Mouse (Mus musculus): Measurements from ENCODE around the gene Mrpl58. TPM values are rescaled to one million over a fixed set of nuclear protein-coding genes. Genes with fewer than 3 reads are reported as not detected.
"Not testable (repeated sequence)": the region's sequence is repeated elsewhere in the genome, so short reads cannot be mapped to it uniquely, and the experiment has no call there.

Mrpl58 gene
- polyA plus RNA-seq, 1 experiment from 2014 or later: 170 TPM

GRCm38 (mm10) chr11:115450176-115450575, 46.6 kb downstream of the Mrpl58 start:
- H3K36me3 ChIP-seq: no peaks in the 10 kb centered on the region
- H3K9me3 ChIP-seq: no peaks in the 10 kb centered on the region
- H3K4me1 ChIP-seq: peaks cover 7% of the 10 kb centered on the region
- H3K9ac ChIP-seq: no peak overlapping the region
- H3K4me2 ChIP-seq (replicated peaks): no peak overlapping the region
- 0 out of 2 replicates have a peak, but pooled peaks cover 3% of the 10 kb centered on the region for H3K27me3 ChIP-seq
- H3K27ac ChIP-seq: no peak overlapping the region
- no peak for ATAC-seq (ENCODE audit: insufficient number of reproducible peaks, insufficient read depth, low FRiP score, low TSS enrichment)
- no peak overlapping the region for H3K4me3 ChIP-seq
- 90% methylated on average over 7 of the region's 7 CpGs for WGBS

GRCm38 (mm10) chr11:115451781-115452241, 48.3 kb downstream of the Mrpl58 start:
- H3K4me3 ChIP-seq: no peak overlapping the region
- H3K4me1 ChIP-seq: peaks cover 3% of the 10 kb centered on the region
- no peak for ATAC-seq (ENCODE audit: insufficient number of reproducible peaks, insufficient read depth, low FRiP score, low TSS enrichment)
- H3K27me3 ChIP-seq: 0 out of 2 replicates have a peak, but pooled peaks cover 1% of the 10 kb centered on the region
- no peaks in the 10 kb centered on the region for H3K9me3 ChIP-seq
- no peaks in the 10 kb centered on the region for H3K36me3 ChIP-seq
- no peak overlapping the region for H3K9ac ChIP-seq
- H3K4me2 ChIP-seq (replicated peaks): no peak overlapping the region
- WGBS: 85% methylated on average over 8 of the region's 8 CpGs
- no peak overlapping the region for H3K27ac ChIP-seq

- 83% methylated on average over 7 of the region's 7 CpGs for WGBS
- Histone ChIP-seq H3K27me3 (no peaks in the 10 kb centered on the region), H3K4me2 (replicated peaks) (no peak overlapping the region), H3K36me3 (no peaks in the 10 kb centered on the region), H3K9me3 (no peaks in the 10 kb centered on the region), H3K4me1 (no peaks in the 10 kb centered on the region), H3K9ac (no peak overlapping the region), H3K4me3 (no peak overlapping the region), H3K27ac (no peak overlapping the region)
- ATAC-seq (ENCODE audit: insufficient number of reproducible peaks, insufficient read depth, low FRiP score, low TSS enrichment): no peak
Measured at GRCm38 (mm10) chr11:115452281-115452860, 48.8 kb downstream of the Mrpl58 start.

- H3K4me3 ChIP-seq: no peak overlapping the region
- no peak overlapping the region for H3K4me2 ChIP-seq (replicated peaks)
- no peak for ATAC-seq (ENCODE audit: insufficient number of reproducible peaks, insufficient read depth, low FRiP score, low TSS enrichment)
- 82% methylated on average over 4 of the region's 4 CpGs for WGBS
- H3K4me1 ChIP-seq: no peaks in the 10 kb centered on the region
- H3K9me3 ChIP-seq: no peaks in the 10 kb centered on the region
- no peaks in the 10 kb centered on the region for H3K27me3 ChIP-seq
- no peak overlapping the region for H3K9ac ChIP-seq
- no peaks in the 10 kb centered on the region for H3K36me3 ChIP-seq
- H3K27ac ChIP-seq: no peak overlapping the region
Measured at GRCm38 (mm10) chr11:115453306-115453705, 49.8 kb downstream of the Mrpl58 start.

- H3K4me2 ChIP-seq (replicated peaks); H3K4me1 ChIP-seq; H3K27ac ChIP-seq; H3K9ac ChIP-seq; H3K4me3 ChIP-seq; H3K36me3 ChIP-seq; ATAC-seq (ENCODE audit: insufficient number of reproducible peaks, insufficient read depth, low FRiP score, low TSS enrichment); H3K9me3 ChIP-seq; H3K27me3 ChIP-seq: not testable (repeated sequence)
- WGBS: 80% methylated on average over 6 of the region's 6 CpGs
Measured at GRCm38 (mm10) chr11:115454822-115455221, 51.3 kb downstream of the Mrpl58 start.

GRCm38 (mm10) chr11:115455619-115456018, 52.1 kb downstream of the Mrpl58 start:
- Histone ChIP-seq H3K9me3 (no peaks in the 10 kb centered on the region), H3K27ac (no peak overlapping the region), H3K27me3 (no peaks in the 10 kb centered on the region), H3K36me3 (no peaks in the 10 kb centered on the region), H3K4me3 (no peak overlapping the region), H3K9ac (no peak overlapping the region), H3K4me2 (replicated peaks) (no peak overlapping the region), H3K4me1 (no peaks in the 10 kb centered on the region)
- ATAC-seq (ENCODE audit: insufficient number of reproducible peaks, insufficient read depth, low FRiP score, low TSS enrichment): no peak
- 88% methylated on average over 15 of the region's 15 CpGs for WGBS

- Histone ChIP-seq H3K36me3 (no peaks in the 10 kb centered on the region), H3K9ac (no peak overlapping the region), H3K27me3 (no peaks in the 10 kb centered on the region), H3K4me3 (no peak overlapping the region), H3K9me3 (no peaks in the 10 kb centered on the region), H3K4me1 (no peaks in the 10 kb centered on the region), H3K27ac (no peak overlapping the region), H3K4me2 (replicated peaks) (no peak overlapping the region)
- WGBS: 83% methylated on average over 5 of the region's 5 CpGs
- no peak for ATAC-seq (ENCODE audit: insufficient number of reproducible peaks, insufficient read depth, low FRiP score, low TSS enrichment)
Measured at GRCm38 (mm10) chr11:115456182-115456581, 52.6 kb downstream of the Mrpl58 start.

- WGBS: 19% methylated on average over 6 of the region's 6 CpGs
- ATAC-seq (ENCODE audit: insufficient number of reproducible peaks, insufficient read depth, low FRiP score, low TSS enrichment): no peak
- H3K4me1 ChIP-seq: no peaks in the 10 kb centered on the region
- H3K4me2 ChIP-seq (replicated peaks): no peak overlapping the region
- H3K27ac ChIP-seq: no peak overlapping the region
- H3K36me3 ChIP-seq: no peaks in the 10 kb centered on the region
- H3K27me3 ChIP-seq: no peaks in the 10 kb centered on the region
- H3K9me3 ChIP-seq: no peaks in the 10 kb centered on the region
- H3K9ac ChIP-seq: no peak overlapping the region
- no peak overlapping the region for H3K4me3 ChIP-seq
Measured at GRCm38 (mm10) chr11:115457405-115457804, 53.9 kb downstream of the Mrpl58 start.

- WGBS: 23% methylated on average over 8 of the region's 8 CpGs
- no peak overlapping the region for H3K4me3 ChIP-seq
- no peak overlapping the region for H3K4me2 ChIP-seq (replicated peaks)
- H3K9me3 ChIP-seq: no peaks in the 10 kb centered on the region
- no peak for ATAC-seq (ENCODE audit: insufficient number of reproducible peaks, insufficient read depth, low FRiP score, low TSS enrichment)
- H3K36me3 ChIP-seq: no peaks in the 10 kb centered on the region
- no peak overlapping the region for H3K9ac ChIP-seq
- H3K27me3 ChIP-seq: no peaks in the 10 kb centered on the region
- H3K27ac ChIP-seq: no peak overlapping the region
- no peaks in the 10 kb centered on the region for H3K4me1 ChIP-seq
Measured at GRCm38 (mm10) chr11:115460976-115461375, 57.4 kb downstream of the Mrpl58 start.

GRCm38 (mm10) chr11:115461846-115462242, 58.3 kb downstream of the Mrpl58 start:
- no peak overlapping the region for H3K9ac ChIP-seq
- 81% methylated on average over 5 of the region's 5 CpGs for WGBS
- H3K27me3 ChIP-seq: no peaks in the 10 kb centered on the region
- peaks cover 3% of the 10 kb centered on the region; the same call in 1 of the 2 replicates for H3K4me1 ChIP-seq
- H3K36me3 ChIP-seq: no peaks in the 10 kb centered on the region
- no peak overlapping the region for H3K27ac ChIP-seq
- no peak for ATAC-seq (ENCODE audit: insufficient number of reproducible peaks, insufficient read depth, low FRiP score, low TSS enrichment)
- no peak overlapping the region for H3K4me3 ChIP-seq
- no peaks in the 10 kb centered on the region for H3K9me3 ChIP-seq
- H3K4me2 ChIP-seq (replicated peaks): no peak overlapping the region
